Mouse (Mus musculus): Measurements from ENCODE around the gene Gm281.
A peak's percentile ranks its signal among the peaks of the same experiment; 100 is the strongest.
"Not testable (repeated sequence)": the region's sequence is repeated elsewhere in the genome, so short reads cannot be mapped to it uniquely, and the experiment has no call there.

The Gm281 gene

DNA sequence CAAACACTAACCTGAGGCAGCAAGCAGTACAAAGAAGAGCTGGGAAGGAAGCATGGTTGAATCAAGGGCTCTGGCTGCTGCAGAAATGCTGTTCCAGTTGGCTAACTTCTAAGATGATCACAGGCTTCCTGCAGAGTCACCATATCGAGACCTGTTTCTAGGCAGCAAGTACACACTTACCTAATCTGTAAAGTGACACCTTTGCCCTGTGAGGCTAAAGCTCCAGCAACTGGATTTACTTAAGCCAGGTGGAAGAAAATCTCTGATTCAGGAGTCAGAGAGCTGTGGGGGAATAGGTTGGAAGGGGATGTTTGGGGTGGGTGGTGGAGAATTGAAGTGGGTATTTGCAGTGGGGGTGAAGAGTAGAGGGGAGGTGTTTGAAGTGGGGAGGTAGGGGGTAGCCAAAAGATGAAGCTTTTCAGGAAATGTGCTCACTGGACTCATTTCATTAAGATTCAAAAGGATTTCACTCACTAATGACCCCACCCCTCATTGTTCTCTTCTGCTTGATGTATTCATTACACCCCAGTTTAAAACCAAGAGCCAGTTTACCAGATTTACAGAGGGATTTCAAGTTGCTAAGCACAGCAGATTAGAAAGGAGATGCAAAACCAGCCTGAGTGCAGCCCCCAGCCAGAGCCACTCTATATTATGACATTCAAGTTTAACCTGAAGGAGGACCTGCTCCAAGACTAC is at the start of gene Gm281:
Gene Gm281 (minus strand): TSS at position 92 of the 696 bp plus-strand sequence.
- DNase-seq (ENCODE audit: low read depth, low spot score) = no peak

DNA sequence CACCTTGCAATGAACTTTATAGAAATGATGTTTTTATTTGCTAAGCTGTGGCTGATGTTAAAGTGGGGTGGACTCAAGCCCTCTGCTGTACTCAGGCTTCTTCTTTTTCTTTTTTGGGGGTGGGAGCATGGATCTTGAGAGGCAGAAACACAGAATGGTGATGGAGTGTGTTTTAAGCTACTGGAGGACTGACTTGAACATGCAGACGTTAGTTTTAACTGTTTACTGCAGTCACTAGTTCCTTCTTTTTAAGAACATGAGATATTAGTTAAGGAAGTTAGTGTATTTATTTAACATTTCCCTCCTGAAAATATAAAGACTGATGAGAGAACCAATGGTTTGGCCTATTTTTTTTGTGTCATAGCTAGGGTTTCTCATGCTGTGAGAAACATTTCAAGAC is 49.2 kb upstream of the Gm281 start:
- no peak for DNase-seq (ENCODE audit: low read depth, low spot score)

DNA sequence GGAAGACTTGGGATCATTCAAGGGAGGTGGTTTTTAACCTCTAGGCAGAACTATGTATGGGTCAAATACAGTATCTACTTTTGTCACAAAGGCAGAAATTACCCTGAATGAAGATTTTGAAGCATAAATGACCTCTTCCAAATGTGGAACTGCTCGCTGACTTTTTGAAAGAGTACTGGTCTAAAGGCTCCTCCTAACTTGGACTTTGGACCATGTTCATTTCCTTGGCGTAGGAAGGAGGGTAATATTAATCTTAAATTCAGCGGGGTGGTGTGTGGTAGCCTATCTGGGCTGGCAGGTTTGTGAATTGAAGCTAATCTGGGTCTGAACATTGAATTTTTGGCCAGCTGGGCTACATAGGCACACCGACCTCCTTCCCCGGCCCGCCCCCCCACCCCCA is 48.2 kb upstream of the Gm281 start:
- no peak for DNase-seq (ENCODE audit: low read depth, low spot score)

DNA sequence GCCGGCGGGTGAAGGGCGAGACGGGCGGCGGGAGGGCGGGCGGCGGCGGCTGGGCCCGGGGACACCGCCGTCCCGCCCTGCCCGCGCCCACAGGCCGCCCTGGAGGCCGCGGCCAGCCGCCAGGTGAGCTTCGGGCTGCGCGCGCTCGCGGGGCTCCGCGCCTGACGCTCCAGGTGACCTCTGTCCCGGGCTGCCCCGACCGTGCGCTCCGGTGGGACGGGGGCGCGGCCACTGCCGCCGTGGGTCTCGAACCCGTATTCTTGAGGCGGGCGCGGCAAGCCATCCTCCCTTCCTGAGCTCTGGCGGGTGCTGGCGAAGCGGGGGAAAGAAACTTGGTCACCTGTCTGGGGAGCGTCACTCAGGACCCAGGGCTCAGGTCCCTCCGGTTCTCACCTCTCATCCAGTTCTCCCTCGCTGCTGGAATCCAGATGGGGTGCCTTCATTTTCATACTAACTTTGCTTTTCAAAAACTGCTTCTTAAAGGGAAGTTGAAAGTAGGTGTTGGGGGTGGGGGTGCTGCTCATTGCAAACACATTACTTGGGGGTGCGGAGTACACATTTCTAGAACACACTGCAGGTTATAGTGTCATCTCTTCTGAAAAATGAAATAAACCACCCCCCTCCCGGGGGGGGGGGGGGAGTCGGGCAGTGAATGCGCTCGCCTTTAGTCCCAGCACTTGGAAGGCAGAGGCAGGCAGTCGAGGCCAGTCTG is 47.3 kb upstream of the Gm281 start, which contains the start of the genes Atxn7 and Thoc7:
Gene Atxn7 (plus strand): TSS at position 40 of the 712 bp plus-strand sequence.
Gene Thoc7 (minus strand): TSS at position 452 of the 712 bp plus-strand sequence.
- peak; percentile 35 for DNase-seq (ENCODE audit: low read depth, low spot score)

DNA sequence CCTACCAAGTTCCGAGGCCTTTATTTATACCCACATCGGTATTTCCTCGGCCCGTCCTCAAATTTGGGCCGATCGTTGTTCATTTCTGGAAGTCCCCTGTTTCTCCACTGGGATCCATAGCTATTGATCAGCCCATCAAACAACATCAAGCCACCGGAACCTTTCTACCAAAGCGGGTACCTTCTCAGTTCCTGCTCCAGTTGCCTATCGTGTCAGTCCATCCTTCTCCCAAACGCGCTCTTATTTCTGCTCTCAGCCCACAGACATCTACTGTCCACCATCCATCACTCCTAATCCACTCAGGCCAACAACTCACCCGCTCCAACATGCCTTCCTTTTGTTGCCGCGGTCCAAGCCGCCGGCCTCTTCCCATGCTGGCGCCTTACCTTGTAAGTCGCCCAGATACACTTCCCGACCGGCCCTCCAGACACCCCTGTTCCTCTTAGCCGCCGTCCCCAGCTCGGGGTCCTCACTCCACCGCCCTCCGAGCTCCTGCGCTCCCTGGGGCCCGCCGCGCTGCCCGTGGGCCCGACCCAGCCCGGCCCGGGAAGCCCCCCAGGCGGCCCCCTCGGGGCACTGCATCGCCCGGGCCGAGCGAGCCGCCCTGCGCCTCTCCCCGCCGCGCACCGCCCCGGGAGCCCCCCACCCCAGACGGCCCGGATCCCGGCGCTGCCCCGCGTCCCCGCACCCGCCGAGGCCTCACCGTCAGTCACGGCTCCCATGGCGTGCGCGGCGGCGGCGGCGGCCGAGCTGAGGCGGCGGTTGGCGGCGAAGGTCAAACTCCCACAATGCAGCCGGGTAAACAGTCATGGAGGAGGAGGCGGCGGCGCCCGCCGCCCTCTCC is 46.4 kb upstream of the Gm281 start:
- peak; percentile 81 for DNase-seq (ENCODE audit: low read depth, low spot score)

DNA sequence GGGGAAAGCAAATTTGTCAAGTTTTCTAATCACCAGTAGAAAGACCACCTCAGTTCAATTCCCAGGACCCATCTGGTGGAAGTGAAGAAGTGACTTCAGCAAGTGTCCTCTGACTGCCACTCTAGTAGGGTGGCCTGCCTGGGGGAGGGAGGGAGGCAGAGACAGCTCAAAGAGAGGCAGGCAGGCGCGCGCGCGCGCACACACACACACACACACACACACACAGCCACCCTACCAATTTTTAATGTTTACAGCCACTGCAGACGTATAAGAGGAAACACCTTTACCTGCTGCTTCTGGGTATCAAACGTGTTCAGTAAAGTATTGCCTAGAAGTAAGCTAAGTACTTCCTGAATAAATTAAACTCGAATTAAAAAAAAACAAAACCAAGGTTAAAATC is 45.8 kb upstream of the Gm281 start:
- peak; percentile 54 for DNase-seq (ENCODE audit: low read depth, low spot score)

DNA sequence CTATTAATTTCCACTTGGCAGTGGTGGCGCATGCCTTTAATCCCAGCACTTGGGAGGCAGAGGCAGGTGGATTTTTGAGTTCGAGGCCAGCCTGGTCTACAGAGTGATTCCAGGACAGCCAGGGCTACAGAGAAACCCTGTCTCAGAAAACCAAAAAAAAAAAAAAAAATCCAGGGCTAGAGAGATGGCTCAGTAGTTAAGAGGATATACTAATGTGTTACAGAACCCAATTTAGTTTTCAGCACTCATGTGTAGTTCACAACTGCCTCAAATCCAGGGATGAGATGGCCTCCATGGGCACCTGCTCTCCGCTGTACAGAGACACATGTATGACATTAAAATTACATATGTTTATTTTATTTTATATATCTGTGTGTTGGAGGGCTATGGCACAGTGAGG is 37.9 kb upstream of the Gm281 start:
- not testable (repeated sequence) for DNase-seq (ENCODE audit: low read depth, low spot score)

DNA sequence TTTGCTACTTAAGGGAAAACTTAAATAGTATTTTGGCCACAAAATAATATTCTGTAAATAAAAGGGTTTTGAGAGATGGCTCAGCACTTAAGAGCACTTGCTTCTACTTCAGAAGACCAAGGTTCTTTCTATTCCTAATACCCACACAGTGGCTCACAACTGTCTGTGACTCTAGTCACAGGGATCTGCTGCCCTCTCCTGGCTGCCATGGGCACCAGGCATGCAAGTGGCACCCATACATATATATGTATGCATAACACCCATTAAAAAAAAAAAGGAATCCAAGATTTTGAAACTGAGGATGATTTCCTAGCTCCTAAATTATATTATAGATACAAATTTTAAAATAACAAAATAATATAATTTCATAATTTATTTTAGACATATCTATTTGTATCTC is 36.1 kb upstream of the Gm281 start:
- peak; percentile 49 for DNase-seq (ENCODE audit: low read depth, low spot score)

DNA sequence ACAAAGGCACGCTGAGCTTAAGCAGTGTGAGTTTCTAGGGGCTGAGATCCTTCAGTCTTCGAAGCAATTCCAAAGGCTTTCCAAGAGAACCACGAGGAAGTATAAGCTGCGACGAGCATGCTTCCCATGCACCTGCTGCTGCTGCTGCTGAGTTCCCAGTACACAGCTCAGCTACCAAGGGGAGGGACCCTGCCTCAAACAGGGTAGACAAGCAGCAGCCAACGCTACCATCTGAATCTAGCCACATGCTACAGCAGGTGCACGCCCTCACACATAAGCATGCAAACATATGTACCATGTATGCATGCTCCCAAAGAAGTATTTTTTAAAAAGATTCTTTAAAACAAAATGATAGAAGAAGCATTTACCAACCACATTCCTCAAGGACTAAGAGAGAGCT is 34.1 kb upstream of the Gm281 start:
- DNase-seq (ENCODE audit: low read depth, low spot score) = no peak

DNA sequence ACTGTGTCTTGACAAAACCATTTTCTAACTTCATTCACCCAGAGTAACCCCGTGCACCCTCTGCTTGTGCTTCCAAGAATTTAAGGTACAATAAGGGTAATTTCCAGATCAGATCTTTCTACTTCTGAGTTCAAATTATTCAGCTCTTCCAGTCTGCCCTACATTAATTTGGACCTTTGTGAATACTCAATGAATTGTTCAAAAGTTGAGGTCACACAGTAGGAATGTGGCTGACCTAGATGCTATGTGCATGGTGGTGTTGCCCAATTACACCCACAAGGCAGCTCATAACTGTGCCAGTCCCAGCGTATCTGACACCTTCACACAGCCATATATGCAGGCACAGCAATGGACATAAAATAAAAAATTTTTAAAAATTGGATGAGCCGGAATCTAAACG is 30.4 kb upstream of the Gm281 start:
- no peak for DNase-seq (ENCODE audit: low read depth, low spot score)

DNA sequence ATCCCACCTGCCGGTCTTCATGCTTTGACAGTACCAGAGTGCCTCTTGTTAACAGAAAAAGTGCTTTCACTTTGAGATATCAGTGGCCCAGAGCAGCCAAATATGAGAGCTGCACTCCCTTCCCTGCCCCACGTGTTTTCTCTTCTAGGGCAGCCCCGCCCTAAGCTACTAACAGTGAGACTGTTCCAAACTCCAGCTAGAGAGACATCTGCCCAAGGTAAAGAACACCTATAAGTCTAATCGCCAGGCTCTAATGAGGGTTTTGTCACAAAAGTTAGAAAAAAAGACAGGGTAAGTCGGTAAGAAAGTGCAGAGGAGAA is 19.7 kb upstream of the Gm281 start:
- DNase-seq (ENCODE audit: low read depth, low spot score) = no peak

DNA sequence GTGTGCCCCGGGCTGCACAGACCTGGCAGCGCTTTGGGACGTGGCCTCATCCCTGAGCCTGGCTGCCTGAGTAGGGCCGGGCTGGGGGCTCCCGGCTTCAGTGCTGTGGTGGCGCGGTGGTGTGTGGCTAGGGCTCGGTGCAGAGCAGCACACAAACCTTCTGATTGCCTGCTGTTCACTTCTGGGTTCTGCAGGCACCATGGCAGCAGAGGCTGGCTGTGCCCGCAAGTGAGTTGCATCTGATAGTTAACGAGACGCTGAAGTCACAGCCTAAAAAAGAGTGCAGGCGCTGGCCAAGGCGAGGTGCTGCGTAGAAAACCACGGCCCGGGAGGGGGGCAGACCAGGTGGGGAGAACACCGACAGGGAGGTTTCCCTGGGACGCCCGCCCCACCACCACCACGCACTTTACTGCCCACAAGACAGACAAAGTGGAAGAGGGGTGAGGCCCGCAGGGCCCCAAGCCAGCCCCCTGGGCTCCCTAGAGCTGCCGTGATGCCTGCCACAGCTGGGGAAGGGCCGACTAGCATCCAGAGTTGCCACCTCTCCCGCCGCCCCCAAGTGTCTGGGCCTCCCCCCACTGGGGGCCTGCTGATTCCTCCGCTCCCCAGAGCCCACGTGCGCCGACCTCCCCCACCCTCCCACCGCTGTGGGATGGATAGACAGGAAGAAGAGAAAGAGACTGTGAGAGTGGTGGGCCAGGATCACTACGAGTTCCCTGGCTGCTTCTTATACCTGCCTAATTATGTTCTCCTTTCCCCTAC is 19.2 kb upstream of the Gm281 start:
- DNase-seq (ENCODE audit: low read depth, low spot score) = peak; percentile 15

DNA sequence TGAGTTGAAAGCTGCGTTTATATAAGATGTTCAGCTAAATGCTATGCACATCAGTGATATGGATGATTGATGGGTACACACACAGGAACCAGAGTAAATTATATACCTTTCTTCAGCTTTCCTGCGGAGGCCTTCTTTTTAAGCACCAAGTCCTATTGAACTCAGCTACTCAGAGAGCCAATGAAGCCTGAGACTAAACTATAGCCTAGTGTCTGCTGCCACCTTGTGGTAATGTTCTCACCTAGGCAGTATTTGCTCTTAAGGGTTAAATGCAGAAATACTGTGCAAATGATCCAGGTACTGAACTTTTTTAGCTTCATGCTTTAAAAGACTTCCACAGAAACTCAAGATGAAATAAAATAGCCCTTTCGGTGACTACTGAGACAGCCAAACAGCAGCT is 3.4 kb upstream of the Gm281 start:
- DNase-seq (ENCODE audit: low read depth, low spot score) = peak; percentile 92

DNA sequence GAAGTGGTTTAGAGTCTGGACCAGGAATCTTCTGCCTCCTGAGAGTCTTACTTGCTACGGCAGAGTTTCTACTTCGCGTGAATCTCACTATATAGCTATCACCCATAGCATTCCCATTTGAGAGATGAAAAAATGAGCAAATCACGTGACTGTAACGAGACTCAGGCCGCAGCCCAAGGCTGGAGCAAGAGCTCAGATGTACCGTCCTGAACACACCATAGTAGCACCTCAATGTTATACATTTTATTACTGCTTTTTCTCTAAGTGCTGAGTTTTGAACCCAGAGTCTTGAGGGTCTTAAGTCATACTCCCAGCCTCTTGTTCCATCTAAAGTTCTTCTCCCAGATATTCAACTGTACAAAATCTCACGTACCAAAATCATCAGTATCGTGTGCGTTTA is 2.9 kb upstream of the Gm281 start:
- no peak for DNase-seq (ENCODE audit: low read depth, low spot score)

DNA sequence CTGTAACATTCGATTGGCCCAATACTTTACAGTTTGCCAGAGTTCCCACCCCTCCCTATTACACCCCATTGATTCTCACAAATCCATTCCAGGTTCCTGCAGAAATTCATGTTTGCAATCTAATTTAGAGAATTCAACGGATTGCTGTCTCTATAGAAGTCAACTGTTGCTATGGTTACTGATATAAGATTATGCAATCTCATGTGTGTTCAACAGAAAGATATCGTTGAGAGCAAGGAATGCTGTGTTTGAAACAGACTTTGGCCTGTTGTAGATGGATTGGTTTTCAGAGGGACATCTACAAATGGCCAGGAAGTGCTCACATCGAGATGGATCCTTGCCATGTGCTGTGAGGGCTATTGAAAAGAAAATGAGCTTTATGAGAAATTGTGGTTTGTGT is 929 bp upstream of the Gm281 start:
- peak; percentile 29 for DNase-seq (ENCODE audit: low read depth, low spot score)

DNA sequence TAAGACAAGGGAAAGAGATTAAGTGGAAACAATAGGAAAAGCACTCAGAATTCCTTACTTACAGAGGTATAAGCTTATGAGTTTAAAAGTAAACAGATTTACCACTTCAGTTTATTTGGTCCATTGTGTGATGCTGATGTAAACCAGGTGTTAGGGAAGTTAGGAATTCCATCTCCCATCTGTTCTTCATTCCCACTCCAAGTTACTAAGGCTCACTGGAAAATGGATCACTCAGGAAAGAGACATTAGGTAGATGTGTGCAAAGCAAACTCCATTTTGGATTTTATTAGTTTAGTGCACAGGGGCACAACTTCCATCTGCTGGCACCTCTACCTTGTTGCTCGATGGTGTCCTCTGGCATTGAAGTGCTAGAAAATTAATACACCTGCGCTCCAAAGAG is 4.1 kb downstream of the Gm281 start:
- DNase-seq (ENCODE audit: low read depth, low spot score) = no peak

DNA sequence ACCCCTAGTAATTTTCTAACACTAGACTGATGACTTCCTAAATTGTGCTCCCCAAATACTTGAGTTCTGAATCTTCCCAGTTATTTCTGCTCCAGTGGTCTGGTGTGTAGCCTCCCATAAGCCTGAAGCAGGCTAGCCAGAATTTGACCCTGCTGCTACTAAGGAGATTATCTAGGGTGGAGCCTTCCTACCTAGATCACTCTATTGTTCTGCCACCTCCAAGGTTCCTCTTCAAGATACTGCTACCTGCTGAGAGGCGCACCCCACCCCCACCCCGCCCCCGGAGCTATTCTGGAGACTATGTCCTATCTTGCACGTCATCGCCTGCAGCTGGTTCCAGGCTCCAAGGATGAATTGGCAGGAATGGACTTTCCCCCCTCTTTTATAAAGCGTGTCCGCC is 7.1 kb downstream of the Gm281 start:
- DNase-seq (ENCODE audit: low read depth, low spot score) = no peak

DNA sequence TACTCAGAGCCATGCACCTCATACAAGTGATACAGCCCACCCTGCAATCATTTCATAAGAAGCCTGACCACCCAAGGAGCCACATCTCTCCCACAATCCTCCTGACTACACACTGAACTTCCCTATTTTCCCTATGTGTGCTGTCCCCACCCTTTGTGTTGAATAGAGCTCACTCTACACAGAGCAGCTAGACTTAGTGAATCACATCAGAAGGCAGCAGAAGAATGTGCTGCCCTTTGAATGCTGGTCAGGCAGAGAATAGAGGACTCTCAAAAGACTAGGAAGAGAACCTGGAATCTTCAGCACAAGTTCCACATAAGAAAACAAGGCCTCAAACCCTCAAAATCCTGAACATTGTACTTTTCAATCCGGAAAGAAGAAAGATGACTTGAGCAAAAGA is 7.8 kb downstream of the Gm281 start:
- no peak for DNase-seq (ENCODE audit: low read depth, low spot score)

DNA sequence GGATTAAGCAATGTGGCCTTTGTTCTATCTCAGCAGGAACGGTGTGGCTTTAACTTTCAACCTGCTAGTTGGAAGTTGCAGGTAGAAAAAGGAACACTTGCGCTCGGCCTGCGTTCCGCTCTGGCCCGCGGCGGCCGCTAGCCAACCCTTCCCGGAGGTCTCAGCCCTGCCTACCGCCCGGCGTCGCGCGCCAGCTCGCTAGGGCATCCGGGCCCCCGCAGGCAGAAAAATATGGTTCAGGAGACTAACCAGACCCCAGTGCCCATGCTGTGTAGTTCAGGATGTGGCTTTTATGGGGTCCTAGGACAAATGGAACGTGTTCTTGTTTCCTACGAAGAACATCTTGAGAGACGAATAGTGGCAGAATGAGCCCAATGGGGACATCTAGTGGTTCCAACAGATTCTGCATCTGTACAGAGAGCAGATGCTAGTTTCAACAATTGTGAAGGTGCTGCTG is 12.6 kb downstream of the Gm281 start:
- peak; percentile 89 for DNase-seq (ENCODE audit: low read depth, low spot score)

DNA sequence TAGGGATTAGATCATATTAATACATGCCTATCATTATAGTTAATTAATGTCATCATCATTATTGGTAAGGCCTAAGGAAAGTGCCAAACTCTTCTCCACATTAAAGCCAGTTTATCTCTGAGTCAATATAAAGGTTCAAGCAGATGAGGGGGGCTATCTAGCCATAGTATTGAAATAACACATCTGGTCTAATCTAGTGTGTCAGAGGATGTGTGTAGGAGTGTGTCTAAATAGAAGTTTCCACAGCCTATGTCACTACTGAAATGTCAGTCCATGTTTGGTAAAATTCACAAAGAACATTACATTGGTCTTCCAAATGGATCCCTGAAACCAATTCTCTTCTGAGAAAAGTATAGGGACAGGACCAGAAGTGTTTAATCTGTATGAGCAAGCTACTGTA is 19.1 kb downstream of the Gm281 start:
- DNase-seq (ENCODE audit: low read depth, low spot score) = no peak

DNA sequence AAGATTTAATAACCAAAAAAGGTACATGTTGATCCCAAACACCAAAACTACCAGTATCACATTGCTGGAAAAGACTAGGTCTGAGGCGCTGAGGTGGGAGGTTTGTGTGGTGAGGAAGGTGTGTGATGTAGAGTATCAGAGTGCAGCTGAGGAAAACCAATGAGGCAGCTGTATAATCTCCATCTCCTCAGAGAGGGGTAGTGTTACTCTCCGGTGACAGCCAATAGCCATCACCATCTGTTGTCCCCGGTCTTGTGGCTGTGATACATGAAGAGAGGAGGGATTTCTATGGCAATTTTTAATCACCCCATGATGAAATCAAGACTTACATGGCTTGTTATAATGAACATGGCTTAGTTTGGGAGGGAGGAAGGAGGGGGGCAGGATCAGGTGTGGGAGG is 20.5 kb downstream of the Gm281 start:
- DNase-seq (ENCODE audit: low read depth, low spot score) = no peak

DNA sequence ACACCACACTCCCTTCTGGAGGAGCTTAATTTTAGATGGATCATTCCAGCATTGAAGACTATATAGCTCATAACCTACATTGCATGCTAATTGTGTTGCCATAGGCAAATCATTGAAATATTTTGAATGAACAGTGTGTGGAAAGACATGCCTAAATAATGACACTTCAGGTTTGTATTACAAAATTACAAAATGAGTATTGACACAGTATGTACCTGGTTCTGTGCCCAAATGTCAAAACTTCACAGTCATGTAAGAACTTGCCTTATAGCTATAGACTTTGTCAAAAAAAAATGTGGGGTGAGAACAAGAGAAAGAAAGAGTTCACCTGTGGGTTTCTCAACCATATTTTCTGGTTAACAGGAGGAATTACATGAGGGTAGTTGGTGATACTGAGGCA is 52.9 kb downstream of the Gm281 start:
- no peak for DNase-seq (ENCODE audit: low read depth, low spot score)
